Mouse (Mus musculus): ENCODE results near the gene Dpep1.
"Not testable (repeated sequence)": the region's sequence is repeated elsewhere in the genome, so short reads cannot be mapped to it uniquely, and the experiment has no call there.

Gene Dpep1

DNA sequence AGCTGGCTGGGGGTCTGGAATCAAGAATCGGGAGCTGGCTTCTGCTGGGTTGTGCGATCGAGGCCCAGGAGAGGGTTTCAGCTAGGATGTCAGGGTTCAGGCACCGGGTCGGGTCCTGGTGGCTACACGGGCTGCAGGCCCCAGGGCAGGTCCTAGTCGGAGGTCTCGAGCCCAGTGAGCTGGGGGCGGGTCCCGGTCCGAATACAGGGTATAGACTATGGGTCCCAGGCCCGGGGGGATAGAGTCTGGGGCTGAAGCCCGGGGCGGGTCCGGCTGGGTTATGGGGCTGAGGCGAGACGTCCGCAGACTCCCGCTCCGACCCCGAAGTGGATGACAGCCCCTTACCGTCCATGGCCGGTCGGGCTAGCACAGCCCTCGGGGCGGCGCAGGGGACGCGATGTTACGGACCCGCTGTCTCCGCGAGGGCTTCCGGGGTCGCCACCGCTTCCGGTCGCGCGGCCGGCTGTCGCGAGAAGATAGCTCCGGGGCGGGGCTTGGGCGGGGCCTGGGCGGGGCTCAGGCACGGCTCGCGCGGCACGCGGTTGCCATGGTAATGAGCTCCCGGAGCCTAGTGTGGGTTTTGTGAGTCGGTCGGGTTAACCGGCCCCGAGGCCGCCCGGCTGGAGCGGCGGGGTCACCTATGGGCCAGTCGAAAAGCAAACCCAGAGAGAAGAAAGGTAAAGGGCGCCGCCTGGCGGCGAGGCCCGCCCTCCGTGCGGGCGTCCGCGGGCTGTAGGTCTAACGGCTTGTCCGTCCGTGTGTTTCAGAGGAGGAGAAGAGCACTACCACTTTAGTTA lies 26.5 kb downstream of the Dpep1 start, which contains the start of the genes Chmp1a and Spata33:
TSS of gene Chmp1a (minus strand) at position 443 of the 797 bp plus-strand sequence.
TSS of gene Spata33 (plus strand) at position 512 of the 797 bp plus-strand sequence.
- peak; percentile 95 for ATAC-seq (ENCODE audit: low TSS enrichment)

DNA sequence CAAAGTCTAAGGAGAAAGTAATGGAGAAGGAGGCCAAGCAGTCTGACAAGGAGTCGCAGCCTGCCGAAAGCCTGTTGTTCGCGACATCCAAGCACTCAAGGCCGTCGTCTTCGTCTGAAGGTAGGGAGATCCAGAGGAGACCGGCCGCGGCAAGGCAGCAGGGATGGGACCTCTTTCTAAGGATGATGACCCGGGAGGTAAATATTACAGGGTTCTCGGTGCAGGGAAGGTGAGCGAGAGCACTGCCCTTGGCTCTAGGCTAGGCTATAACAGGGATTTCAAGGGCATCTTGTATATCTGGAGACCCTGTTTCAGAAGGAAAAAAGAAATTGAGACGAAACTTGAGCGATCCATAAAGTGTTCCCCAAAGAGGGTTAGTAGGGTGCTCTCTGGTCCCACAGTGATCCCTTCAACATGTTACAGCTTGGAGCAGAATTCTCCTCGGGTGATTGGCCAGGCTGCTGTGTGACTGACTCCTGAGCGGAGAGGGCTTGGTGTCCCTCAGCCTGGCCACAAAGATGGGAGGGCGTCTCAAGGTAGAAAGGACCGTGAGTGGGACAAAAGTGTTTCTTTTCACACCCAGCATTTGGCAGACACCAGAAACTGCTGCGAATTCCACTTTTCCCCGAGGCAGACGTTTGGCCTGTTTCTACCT lies 27.2 kb downstream of the Dpep1 start:
- ATAC-seq (ENCODE audit: low TSS enrichment) = no peak

DNA sequence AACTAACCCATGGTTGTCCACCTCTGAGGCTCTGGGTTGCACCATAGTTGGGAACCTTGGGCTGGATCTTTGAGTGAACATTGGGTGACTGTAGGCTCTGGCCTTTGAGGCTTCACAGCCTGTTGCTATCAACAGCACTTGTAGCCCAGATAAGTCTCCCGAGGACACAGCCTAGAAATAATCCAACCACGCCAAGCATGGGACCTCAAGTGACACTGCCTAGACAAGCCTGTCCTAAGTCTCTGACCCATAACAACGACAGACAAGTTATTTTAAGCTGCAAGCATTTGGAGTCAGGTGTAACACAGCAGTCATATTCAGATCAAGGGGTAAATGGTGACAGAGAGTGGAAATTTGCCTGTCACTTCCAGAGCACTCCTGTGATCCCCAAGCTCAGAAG lies 29.4 kb downstream of the Dpep1 start:
- ATAC-seq (ENCODE audit: low TSS enrichment) = no peak

DNA sequence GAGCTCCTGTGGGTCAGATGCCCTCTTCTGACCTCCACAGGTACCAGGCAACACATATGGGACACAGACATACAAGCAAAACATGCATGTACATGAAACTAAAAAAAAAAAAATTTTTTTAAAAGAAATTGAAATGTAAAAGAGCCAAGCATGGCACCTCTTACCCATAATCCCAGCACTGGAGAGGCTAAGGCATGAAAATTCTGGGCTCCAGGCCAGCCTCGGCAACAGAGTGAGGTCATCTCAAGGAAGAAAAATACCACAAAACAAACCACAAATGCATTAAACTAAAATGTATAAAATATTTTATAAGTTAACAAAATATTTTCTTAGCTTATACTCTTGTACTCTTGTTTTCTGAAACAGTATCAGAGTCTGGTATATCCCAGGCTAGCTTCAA lies 34.9 kb downstream of the Dpep1 start:
- no peak for ATAC-seq (ENCODE audit: low TSS enrichment)

DNA sequence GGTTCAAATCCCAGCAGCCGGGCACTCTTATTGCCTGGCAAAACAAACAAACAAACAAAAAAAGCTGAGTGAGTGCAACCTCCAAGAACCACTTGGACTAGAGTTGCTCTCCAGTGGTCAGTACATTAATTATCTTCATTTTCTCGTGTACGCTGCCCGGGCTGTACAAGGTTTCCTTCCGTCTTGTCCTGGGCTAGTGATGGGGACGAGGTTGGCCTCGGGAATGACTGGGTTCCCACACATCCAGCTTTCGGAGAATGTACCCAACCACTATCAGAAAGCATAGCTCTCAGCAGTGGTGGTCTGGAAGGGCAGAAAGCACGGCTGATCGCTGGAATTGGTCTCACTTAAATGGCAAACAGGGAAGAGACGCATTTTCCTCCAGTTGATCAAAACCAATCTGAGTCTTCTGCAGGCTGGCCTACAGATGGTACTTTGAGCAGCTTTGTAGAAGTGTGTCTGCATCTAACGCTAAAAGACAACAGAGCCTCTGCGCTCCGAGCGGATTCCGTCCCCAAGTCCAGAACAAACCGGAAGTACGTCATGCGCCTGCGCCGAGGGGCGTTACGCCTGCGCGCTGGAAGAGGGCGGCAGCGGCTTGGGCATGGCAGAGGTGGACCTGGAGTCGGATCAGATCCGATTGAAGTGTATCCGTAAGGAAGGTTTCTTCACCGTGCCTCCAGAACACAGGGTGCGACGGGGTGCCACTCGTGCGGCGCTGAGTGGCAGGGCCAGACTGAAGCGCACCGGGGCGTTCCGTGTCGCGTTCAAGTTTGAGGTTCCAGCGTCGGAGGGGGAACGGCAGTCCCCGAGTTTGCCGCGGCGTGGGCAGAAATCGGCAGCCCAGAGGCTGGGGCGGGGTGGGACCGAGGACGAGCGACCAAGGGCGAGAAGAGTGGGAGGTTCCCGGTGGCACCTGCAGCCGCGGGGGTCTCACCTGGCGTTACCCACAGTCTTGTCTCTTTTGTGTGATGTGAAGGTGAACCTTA lies 38.5 kb downstream of the Dpep1 start, which contains the start of gene Cdk10:
TSS of gene Cdk10 (plus strand) at position 565 of the 989 bp plus-strand sequence.
- ATAC-seq (ENCODE audit: low TSS enrichment) = peak; percentile 85

DNA sequence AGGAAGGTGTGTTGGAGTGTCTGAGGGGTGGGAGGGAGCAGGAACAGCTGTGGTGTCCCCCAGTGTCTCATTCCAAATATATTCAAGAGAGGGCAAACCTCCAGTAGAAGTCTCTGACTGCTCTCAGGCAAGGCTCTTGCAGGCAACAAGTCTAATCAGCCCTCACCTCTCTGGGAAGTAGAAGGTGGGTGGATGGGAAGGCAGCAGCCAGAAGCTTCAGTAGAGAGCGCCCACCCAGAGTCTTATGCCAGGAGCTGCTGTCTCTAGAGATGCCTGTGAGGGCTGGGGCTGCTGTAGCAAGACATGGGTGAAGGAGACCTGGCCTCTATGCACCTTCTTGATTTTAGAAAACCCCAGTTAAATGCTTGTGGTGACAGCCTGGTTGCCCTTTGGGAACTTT lies 42.4 kb downstream of the Dpep1 start:
- peak; percentile 48; the same call in 1 of the 2 replicates for ATAC-seq (ENCODE audit: low TSS enrichment)

DNA sequence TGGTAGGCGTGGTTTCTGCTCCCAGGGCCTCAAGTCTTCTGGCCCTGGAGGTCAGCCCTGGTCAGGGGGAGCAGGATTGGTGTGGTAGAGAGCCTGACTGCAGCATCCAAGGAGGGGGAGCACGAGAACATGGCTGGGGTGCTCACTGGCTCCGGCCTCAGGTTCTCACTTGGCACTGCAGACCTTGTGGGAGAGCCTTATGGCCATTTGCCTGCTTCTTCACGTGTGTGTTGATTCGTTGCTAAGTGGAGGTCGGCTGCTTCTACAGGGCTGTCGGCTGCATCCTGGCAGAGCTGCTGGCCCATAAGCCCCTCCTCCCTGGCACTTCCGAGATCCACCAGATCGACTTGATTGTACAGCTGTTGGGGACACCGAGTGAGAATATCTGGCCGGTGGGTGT lies 44.3 kb downstream of the Dpep1 start:
- ATAC-seq (ENCODE audit: low TSS enrichment) = not testable (repeated sequence)

DNA sequence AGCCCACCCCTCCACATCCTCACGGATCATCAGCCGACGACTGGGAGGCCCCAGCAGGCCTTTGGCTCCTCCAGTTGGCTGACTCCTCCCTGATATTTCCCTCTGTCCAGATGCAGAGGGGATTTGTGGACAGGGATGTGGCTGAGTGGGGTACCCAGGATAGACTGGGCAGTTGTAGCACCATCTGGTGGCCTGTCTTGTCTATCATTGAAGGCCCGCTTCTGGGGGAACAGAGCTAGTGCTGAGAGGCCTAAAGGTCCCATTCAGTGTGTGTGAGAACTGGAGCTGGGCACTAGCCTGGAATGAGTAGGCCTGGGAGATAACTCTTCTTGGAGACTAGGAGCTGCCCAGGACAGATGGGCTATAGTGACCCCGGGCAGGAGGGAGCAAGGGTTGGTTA lies 45.7 kb downstream of the Dpep1 start:
- ATAC-seq (ENCODE audit: low TSS enrichment) = no peak

DNA sequence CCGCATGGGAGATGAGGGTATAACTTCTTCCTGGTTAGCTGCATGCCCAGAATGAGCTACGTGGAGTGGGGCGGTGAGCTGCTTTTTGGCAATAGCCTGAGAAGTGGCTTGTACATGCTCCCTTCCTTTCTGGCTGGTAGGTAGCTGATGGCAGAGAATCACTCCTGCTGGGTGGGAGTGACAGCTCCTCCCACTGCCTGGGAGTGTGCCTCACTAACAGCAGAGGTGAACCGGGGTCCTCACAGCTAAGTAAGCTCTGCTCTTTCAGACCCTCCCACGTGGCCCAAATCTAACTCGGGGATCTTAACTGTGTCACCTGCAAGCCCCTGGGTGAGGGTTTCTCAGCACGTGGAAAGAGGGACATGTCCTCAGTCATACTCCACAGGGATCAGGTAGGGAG lies 46.5 kb downstream of the Dpep1 start:
- ATAC-seq (ENCODE audit: low TSS enrichment) = no peak; the same call in 1 of the 2 replicates

DNA sequence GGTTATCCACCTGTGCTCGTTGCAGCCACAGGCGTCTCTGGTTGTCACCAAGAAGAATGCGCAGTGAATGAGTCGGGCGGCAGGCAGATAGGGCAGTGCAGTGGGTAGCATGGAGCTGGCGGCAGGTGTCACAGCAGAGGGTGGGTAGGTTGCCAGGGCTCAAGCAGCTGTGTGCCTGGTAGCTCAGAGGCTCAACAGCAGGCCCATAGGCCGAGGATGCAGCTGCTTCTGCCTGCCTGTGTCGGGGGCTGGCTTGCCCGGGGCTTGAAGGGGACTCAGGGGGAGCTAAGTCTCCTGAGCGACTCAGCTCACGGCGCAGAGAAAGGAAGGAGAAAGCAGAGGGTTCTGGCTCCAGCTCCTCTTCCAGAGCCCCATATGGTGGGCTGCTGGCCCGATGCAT lies 47.3 kb downstream of the Dpep1 start:
- no peak for ATAC-seq (ENCODE audit: low TSS enrichment)

DNA sequence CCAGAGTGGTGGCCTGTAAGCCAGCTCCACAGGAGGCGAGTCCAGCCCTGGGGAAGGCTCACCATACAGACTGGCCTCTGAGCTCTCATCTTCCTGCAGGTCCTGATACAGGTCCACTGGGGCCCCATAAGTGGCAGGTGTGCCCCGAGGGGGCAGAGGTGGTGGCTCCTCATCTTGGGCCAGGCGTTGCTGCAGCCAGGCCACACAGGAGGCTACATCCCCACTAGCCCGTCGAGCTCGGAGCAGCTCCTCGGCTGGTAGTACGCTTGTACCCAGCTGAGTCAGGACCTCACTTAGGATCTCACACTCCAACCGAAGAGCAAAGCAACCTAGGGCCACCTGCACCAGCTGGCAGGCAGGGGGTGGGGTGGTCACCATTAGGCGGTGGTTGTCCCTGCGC lies 47.7 kb downstream of the Dpep1 start:
- ATAC-seq (ENCODE audit: low TSS enrichment) = no peak

DNA sequence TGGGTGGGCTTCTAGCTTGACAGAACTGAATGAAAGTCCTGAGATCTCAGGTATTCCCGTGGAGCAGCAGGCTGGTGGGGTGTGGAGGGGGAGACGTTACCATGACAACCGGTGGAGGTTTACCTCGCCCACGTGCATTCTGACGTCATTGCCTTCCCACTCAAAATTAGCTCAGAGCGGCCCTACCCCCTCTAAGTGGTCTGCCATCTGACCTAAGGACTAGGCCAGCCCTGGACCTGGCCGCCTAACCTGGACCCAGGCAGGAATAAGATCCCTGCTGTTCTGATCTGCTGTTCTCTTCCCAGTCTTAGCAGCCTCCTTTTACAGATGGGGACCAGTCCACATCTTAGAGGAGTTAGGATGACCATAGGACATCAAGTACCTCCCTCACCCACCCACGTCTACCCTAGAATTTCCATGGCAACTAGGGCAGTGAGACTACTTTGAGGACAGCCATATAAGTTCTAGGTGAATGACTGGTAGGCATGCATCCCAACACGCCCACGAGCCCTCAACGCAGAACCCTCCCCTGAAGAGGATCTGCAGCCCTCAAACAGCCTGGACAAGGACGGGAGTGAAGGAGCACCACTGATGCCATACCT lies 49.0 kb downstream of the Dpep1 start:
- ATAC-seq (ENCODE audit: low TSS enrichment) = peak; percentile 55

DNA sequence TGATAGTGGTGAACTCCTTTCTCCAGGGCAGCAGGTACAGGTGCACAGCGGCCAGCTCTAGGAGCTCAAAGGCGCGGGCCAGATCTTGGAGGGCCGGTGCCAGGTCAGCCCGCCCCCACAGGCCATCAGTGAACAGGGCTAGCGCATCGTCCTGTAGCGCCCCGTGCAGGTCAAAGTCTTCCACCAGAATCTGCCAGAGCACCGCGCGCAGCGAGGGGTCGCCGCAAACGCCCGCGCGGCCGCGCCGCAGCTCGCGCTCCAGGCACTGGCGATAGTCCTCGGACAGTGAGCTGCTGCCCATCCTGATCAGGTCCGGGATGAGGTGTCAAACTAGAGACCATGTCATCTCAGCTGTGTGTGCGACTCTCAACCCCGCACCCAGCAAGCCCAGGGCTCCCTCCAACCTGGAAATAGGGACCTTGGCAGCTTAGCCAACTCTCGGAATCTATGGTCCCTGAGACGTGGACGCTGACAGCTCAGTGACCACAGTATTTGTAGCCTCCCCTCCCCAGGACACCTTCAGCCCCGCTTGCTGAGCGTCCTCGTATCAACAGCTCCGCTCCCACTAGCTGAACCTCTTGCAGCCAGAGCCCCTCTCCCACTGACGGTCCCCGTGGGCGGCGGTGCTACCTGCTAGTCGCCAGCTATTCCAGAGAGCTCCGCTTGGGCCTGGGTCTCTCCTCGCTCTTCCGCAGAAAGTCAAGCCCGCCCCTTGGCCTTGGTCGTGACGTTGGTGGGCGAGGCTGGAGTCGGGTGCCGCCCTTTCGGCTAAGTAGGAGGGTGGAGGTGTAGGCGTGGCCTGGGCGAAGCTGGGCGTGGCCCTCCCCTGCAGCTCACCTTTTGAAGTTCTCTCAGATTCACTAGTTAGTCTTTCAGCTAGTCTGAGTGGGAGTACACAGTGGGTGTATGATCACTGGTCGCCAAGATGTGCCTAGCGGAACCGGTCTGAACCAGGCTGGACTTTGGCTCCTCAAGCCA lies 49.8 kb downstream of the Dpep1 start, which contains the start of gene Spata2l:
TSS of gene Spata2l (minus strand) at position 714 of the 978 bp plus-strand sequence.
- ATAC-seq (ENCODE audit: low TSS enrichment) = peak; percentile 28

DNA sequence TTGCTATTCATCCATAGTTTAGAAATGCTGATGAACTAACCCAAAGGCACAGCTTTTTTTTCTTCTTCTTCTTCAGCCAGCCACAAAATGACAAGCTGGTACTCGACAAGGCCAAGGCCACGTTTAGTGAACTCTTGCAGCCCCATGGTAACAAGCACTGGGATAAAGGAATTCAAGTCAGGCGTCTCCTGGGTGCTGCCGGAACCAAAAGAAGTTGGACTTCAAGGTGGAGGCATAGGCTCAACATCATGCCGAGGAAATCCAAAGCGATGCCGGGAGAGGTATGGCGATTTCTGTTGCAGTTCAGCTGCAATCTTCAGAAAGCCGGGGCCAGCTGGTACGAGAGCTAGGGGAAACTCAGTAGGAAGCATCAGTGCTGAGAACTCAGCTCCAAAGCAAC lies 53.4 kb downstream of the Dpep1 start:
- ATAC-seq (ENCODE audit: low TSS enrichment) = no peak

DNA sequence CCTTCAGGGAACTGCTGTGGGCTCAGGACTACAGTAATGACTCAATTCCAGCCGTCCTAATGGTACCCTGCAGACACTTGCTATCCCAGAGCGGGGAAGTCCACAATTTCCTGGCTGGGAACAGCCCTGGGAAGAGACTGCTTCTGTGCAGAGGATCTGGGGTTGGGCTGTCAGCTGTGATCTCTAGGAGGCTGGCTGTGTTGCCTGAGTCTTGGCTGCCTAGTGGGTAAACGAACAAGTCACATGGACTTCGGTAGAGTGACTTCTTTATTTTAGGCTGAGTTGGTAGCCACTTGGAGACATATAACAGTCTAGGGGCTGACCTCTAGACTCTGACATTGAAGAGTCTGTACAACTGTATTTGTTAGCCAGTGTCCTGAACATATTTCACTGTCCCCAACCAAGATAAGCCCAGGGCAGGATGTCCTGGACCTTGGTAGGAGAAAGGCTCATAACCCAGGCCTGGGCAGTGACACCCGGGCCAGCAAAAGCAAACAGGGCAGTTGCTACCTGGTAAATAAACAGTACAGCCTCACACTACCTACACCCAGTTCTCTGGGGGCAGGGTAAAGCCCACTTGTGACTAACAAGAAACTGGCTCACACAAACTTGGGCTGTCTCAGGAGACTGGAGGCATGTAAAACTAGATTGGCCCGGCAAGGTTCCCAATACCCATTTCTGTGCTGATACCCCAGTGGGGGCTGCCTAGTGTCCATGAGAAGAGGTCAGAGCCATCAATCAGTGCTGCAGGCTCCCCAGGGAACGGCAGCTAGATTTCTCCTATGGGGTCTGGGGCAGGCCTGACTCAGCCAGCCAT lies 56.3 kb downstream of the Dpep1 start:
- ATAC-seq (ENCODE audit: low TSS enrichment) = no peak

DNA sequence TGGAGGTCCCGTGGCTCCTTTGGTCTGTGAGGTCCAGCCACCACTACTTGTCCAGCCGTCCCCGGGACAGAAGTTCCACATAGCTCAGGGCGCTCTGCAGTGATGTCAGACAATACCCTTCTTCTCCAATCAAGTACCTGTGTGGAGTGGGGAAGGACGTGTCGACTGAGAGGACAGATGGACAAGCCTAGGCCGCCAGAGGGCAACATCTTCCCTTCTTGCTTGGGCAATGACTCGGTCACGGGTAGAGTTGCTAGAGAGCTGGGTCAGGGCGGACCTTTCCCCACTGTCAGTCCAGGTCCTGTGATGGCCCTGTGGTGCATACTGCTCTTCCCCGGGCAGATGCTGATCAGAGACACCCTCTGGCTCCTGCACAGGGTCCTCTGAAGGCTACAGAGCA lies 57.0 kb downstream of the Dpep1 start:
- no peak for ATAC-seq (ENCODE audit: low TSS enrichment)

DNA sequence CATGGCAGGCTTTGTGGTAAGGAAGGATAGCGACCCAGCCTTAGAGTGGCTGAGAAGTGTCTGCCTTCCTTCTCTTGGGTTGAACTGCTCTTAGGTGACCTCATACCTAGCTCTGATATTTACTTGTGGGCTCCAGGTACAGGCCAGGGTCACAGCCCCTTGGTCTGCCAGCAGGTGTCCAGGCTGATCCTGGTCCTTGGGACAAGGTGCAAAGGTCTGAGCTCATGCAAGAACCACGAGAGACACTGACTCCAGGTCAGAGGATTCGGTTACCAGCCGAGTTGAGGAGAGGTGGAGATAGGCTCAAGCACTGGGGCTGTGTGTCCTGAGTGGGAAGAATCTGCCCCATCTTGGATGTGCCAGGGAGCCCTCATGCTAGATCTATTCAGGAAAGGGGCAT lies 58.3 kb downstream of the Dpep1 start:
- no peak for ATAC-seq (ENCODE audit: low TSS enrichment)

DNA sequence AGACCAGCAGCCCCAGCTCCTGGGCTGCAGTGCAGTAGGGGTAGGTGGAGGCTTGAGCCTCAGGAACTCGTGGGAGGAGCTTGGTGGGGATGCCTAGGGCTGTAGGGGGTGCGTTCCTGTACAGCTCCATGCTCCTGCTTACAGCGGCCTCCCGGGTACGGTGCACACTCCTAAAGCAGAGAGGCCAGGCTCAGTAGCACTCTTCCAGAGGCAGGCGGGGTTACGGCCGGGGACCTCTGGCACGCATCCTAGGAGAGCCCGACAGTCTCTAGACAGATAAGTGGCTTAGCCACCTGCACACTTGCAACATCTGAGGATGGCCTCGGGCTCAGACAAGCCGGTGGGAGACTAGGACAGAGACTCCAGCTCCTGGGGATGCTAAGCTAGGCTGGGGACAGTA lies 59.5 kb downstream of the Dpep1 start:
- ATAC-seq (ENCODE audit: low TSS enrichment) = no peak

DNA sequence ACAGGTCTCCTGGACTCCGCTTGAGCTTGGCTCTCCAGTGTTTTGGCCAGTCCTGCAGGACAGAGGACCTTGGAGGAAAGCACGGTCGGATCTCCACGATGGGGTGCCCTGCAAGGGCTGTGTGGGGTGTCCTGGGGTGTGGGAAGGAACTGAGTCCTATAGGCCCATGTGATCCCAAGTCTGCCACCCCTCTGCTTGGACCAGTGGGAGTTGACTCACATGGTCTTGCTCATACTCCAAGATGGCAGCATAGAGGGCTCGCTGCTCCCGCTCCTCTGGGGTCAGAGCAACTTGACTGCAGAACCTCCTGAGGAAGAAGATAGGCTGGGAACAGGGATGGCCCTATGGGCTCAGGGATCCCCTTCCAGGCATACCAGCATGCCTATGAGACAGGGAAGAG lies 61.7 kb downstream of the Dpep1 start:
- ATAC-seq (ENCODE audit: low TSS enrichment) = no peak

Measured in frontal cortex, adult (tissue).